Mouse (Mus musculus): ENCODE measurements around the gene Tapt1.

Gene Tapt1

DNA sequence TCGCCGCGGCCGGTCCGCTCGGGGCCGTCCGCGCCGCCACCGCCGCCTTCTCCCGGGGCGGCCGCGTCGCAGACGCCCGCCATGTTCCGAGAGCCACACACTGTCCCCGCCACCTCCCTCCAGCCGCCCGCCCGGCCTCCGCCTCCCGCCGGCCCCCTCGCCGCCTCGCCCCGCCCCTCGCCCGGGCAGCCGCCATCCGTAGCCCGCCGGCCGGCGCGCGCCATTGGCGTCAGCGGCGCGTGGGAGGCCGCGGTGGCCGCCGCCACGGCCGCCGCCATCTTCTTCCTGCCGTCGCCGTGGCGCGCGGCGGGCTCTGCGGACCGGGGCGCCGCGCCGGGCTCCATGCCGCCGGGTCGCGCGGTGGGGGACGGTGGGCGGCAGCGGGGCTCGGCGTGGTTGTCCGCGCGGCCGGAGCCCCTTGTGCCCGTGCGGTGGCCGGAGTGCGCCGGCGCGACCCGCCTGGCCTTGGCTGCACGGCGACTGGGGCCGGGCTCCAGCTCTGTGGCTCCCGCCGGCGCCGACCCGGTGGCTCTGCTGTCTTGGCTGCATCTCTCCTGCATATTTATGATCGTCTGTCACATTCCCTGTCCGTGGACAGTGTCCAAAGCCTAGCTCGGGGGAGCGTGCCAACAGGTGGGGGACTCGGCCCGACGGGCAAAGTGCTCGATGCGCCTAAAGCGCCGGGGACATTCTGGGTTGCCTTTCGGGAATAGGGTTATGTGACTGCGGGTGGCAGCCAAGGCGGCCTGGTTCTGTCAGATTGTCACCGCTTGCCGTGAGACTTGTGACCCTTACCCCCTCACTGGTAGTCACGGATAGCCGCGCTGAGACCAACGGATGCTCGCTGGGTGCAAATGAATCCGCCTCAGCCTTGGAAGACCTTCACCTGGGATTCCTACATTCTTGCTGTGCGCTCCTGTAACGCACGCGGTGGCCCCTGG is at the start of gene Tapt1:
Gene Tapt1, minus strand, starts transcription at position 106 of the 941 bp plus-strand sequence.
- in situ Hi-C loops (cut with MboI; ENCODE audit: unreplicated experiment in 2 of 2), result loop anchor here in 1 of 2 experiments (10.0 kb wide), 2 partner anchors 402 to 1458 kb away; partner anchors contain the start of gene Fbxl5

DNA sequence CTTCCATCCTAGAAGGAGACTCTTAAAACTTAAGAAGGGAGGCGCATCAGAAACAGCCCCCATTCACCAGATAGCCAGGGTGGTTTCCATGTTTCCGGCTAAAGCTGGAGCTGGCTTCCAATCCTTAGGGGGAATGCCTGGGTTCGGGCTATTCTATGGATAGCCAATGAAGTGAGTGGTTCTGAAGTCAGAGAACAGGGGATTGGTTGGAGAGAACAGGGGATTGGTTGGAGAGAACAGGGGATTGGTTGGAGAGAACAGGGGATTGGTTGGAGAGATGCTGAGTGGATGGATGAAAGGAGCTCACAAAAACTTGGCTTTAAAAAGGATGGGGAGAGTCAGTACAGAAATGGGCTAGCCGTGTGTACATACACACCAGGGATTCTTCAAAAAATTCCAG is 45.1 kb upstream of the Tapt1 start:
- in situ Hi-C loops (cut with MboI; ENCODE audit: unreplicated experiment in 2 of 2), result loop anchor here in 1 of 2 experiments (5.0 kb wide), 1 partner anchor 224 kb away; no protein-coding TSS in a partner anchor

DNA sequence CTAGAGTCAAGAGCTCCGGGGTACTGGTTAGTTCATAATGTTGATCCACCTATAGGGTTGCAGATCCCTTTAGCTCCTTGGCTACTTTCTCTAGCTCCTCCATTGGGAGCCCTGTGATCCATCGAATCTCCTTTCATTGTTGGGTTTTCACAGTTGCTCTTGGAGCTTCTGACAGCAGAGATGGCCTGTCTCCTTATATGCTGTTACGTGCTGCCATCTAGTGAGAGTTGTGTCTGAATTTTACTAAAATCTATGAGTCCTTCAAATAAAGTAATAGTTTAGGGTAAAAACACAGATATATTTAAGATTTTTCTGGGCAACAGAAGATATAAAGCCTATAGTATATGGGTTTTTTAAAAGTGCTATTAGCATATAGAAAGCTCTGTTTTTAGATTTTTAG is 42.1 kb upstream of the Tapt1 start:
- in situ Hi-C loops (cut with MboI; ENCODE audit: unreplicated experiment in 2 of 2), result loop anchor here in 1 of 2 experiments (5.0 to 10.0 kb wide), 2 partner anchors 216 to 344 kb away; no protein-coding TSS in a partner anchor

DNA sequence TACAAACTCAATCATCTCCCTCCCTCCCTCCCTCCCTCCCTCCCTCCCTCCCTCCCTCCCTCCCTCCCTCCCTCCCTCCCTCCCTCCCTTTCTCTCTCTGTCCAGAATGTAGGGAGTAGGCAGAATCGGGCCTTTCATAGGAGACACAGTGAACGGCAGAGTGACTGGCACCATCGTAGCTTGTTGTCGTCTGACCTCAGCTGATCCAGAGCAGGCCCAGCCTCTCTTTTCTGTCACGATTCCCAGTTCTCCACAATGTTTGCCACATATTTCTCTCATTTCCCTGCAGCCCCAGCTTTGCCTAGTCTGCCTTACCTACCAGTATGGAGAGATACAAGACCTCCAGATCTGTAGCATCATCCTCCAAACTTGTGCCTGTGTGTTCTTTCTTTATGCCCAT is 35.3 kb upstream of the Tapt1 start:
- in situ Hi-C loops (cut with MboI; ENCODE audit: unreplicated experiment in 2 of 2), result loop anchor here in 1 of 2 experiments (10.0 kb wide), 1 partner anchor 337 kb away; no protein-coding TSS in a partner anchor

DNA sequence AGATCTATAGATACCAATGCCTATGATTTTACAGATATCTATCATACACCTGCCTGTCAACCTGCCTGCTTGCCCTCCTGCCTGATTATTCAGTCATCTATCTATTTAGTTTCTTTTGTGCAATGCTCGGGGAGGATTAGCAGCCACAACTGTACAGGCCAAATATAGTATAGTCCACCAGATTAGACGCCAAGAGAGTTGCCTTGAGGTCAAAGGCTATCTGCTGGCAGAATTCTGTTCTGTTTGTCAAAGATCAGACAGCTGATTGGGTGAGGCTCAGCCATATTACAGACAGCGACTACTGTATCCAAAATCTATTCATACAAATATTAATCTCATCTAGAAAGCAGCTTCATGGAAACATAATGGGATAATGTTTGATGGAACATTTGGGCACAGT is 34.7 kb upstream of the Tapt1 start:
- in situ Hi-C loops (cut with MboI; ENCODE audit: unreplicated experiment in 2 of 2), result loop anchor here in 1 of 2 experiments (10.0 kb wide), 1 partner anchor 336 kb away; no protein-coding TSS in a partner anchor

DNA sequence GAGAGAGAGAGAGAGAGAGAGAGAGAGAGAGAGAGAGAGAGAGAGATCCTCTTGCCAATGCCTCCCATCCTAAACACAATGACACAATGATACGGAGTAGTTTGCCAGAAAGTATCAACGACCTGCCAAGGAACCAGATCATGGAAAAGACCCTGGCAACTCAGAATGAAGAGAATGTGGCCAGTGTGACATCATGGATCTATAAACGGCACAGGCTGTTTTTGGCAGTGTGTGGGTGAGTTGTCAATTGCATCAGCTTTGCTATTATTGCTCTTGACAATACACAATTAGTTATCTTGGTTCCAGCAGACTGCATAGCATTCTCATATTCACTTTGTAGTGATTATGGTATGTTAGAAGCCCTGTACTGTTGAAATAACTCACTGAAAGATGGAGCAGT is 33.3 kb upstream of the Tapt1 start:
- in situ Hi-C loops (cut with MboI; ENCODE audit: unreplicated experiment in 2 of 2), result loop anchor here (5.0 to 10.0 kb wide), 2 partner anchors 87 to 335 kb away; no protein-coding TSS in a partner anchor

DNA sequence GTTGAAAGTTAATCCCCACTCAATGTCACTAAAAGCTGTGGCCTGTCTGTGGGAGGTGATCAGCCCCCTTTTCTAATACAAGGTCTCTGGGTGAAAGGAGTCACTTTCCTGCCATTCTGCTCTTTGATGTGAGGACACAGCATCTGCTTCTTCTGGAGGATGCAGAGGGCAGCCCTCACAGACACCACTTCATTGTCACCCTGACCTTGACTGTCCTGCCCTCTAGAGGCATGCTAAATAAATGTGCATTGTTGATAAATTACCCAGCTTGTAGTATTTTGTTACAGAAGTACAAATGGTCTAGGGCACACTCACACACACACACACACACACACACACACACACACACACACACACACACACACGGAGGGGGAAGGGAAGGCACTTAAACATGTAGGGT is 31.7 kb upstream of the Tapt1 start:
- in situ Hi-C loops (cut with MboI; ENCODE audit: unreplicated experiment in 2 of 2), result loop anchor here (5.0 kb wide), 1 partner anchor 86 kb away; no protein-coding TSS in a partner anchor

DNA sequence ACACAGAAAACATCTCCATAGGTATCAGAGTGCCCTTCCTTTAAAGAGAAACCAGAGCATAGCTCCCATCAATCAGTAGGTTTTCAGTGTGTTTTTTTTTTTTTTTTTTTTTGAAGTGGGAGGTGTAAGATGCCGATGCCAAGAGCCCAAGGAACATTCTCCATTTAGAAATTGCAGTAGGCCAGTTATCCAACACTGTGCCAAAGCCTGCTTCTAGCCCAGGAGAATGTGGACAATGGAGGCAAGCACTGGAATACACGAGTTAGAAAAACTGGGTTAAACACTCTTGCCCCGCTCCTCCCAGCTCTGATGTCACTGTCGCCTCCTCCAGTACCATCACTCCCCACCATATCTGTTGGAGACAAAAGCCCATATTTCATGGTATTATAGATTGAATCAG is 31.0 kb upstream of the Tapt1 start:
- in situ Hi-C loops (cut with MboI; ENCODE audit: unreplicated experiment in 2 of 2), result loop anchor here (5.0 kb wide), 1 partner anchor 85 kb away; no protein-coding TSS in a partner anchor

DNA sequence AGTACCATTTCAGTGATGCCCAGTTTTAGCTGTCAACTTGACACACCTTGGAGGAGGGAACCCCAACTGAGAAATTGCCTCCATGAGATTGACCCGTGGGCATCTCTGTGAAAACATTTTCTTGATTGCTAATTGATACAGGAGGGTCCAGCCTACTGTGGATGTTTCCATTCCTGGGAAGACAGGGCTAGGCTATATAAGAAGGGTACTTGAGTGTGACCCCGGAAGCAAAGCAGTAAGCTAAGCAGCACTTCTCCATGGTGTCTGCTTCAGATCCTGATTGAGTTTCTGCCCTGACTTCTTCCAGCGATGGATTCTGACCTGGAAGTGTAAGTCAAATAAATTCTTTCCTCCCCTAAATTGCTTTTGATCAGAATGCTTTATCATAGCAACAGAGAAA is 30.1 kb upstream of the Tapt1 start:
- in situ Hi-C loops (cut with MboI; ENCODE audit: unreplicated experiment in 2 of 2), result loop anchor here (5.0 kb wide), 1 partner anchor 84 kb away; no protein-coding TSS in a partner anchor

DNA sequence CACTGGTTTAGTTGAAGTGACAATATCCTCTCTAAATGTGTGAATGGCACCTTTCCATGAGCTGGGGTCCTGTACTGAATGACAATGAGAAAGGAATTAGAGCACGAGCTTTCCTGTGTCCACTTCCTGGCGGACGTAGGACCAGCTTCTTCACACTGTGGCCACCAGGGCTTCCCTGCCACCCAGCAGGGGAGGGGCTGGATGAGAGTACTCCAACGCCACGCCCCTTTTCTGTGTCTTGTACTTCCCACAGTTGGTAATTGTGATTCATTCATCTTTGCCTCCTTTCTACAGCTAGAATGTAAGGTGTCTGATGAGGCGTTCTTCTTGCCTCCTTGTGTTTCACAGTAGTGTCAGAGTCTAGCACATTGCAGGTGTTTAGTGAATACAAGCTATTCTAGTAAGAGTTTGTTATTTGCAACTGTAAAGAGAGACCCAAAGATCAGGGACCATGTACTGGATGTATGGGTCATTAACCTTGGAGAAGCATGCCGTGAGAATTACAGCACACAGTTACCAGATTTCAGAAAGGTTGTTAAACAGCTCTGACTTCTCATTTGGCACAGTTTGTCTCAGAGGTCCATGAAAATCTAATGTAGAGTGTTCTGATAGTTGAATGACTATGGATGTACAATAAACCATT is 29.5 kb upstream of the Tapt1 start:
- in situ Hi-C loops (cut with MboI; ENCODE audit: unreplicated experiment in 2 of 2), result loop anchor here (5.0 kb wide), 1 partner anchor 84 kb away; no protein-coding TSS in a partner anchor

DNA sequence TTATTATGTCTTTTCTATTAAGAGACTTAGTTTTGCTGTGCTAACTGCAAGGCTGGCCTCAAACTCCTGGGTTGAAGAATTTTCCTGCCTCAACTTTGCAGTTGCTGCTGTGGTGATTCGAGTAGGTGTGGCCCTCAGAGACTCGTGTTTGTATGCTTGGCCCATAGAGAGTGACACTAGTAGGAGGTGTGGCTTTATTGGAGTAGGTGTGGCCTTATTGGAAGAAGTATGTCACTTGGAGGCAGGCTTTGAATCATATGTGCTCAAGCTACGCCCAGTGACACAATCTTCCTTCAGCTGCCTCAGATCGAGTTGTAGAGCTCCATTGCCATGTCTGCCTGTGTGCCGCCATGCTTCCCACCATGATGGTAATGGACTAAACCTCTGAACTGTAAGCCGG is 27.0 kb upstream of the Tapt1 start:
- in situ Hi-C loops (cut with MboI; ENCODE audit: unreplicated experiment in 2 of 2), result no loop called here

DNA sequence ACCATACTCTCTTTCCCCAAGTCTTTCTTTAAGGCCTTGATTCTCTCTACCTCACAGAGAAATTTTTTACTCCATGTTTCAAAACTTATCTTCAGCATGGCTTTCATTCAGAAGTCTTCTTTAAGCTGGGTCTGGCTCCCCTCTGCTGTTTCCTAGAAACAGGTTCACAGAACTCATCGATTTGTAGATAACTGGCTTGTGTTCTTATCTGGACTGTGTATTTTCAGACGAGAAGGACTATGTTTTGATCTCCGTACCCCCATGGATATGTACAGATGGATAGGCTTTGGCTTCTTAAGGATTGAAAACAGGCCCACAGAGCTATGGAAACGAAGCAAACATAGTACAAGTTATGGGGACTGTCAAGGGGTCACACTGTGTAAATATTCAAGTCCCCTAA is 26.0 kb upstream of the Tapt1 start:
- in situ Hi-C loops (cut with MboI; ENCODE audit: unreplicated experiment in 2 of 2), result no loop called here

DNA sequence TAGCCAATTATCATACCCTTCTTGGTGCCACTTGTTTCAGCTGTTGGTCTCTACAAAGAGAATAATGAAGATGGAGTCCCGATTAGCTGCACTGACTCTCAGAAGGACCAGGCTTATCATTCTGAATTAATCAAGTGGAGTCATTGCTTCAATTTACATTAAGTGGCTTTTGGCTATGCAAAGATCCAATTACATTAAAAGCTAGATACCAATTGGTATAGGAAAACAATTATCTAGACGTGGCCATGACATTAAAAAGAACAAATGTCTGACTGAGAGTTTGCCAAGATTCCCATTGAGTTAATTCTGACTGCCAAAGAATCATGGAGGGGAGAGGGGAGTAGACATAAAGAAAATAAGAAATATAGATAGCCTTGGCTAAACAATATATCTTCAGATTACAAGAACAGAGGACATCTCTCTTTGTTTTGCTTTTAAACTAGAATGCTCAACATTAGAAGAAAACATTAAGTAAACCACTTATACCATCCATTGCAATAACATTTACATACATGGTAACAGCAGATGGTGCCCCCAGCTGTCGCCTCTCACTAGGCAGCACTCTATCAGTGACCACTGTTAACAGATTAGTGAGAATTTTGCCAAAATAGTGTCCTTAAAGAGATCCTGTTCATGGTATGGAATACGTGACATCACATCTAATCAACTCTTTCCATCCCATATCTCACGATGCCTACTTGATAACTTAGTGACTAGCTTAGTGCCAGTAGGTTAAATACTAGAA is 24.0 kb upstream of the Tapt1 start:
- in situ Hi-C loops (cut with MboI; ENCODE audit: unreplicated experiment in 2 of 2), result no loop called here

DNA sequence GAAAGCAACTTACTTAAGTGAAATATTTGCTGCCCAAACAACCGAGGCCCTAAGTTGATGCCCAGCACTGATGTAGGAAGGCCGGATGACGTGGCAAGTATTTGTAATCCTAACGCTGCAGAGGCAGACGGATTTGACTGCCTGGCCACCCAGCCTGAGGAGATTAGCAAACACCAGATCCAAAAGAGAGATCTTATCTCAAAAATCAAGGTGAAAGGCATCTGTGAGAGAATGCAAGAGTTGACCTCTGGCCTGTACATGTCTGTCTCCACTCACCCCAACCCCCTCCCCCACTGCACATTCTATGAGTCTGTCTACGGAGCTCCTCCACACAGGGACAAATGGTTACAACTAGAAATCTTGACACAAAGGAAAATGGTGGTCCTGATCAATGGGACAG is 22.9 kb upstream of the Tapt1 start:
- in situ Hi-C loops (cut with MboI; ENCODE audit: unreplicated experiment in 2 of 2), result no loop called here

DNA sequence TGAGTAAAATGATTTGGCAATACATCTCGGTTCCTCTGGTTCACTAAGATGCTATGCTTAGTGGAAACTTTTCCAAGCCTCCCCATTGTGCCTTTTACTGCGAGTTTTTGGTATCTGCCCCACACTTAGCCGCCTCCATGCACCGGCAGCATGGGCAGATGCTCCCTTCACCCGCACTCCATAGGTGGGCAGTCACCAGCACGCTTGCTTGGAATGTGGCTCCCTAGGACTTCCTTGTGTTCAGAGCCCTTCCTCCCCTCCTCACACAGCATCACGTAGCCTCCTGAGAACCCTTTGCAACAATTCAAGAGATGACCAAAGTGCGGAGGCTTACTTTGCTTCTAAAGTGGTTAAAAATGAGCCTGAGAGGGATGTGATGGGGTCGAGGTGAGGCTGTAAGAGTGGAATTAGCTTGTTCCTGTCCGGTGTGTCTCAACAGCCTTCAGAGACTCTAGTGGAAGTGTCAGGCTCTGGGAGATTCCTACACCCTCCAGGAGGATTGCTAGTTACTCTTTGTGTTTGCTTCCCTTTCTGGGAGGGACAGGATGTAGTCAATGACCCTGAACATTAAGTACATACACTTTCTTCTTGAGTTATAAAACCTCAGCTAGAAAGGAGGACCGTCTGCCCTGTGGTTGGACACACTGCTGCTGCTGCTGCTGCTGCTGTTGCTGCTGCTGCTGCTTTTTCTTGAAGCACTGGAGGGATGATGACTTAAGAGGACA is 20.2 kb upstream of the Tapt1 start:
- in situ Hi-C loops (cut with MboI; ENCODE audit: unreplicated experiment in 2 of 2), result no loop called here

DNA sequence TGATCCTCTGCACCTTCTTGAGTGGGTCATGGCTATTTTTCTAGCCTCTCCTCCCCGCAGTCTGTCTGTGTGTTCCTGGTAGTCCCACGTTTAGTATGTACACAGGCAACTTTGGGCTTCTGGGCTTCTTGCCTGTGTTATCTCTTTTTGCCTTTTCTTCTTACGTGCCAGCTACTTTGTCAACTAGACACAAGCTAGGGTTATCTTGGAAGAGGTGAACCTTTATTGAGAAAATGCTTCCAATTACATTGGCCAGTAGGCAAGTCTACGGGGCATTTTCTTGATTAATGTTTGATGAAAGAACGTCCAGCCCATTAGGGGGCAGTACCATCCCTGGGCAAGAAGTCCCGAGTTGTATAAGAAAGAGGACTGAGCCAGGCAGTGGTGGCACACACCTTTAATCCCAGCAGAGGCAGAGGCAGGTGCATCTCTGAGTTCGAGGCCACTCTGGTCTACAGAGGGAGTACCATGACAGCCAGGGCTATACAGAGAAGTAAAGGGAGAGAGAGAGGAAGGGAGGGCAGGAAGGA is 18.5 kb upstream of the Tapt1 start:
- in situ Hi-C loops (cut with MboI; ENCODE audit: unreplicated experiment in 2 of 2), result no loop called here

DNA sequence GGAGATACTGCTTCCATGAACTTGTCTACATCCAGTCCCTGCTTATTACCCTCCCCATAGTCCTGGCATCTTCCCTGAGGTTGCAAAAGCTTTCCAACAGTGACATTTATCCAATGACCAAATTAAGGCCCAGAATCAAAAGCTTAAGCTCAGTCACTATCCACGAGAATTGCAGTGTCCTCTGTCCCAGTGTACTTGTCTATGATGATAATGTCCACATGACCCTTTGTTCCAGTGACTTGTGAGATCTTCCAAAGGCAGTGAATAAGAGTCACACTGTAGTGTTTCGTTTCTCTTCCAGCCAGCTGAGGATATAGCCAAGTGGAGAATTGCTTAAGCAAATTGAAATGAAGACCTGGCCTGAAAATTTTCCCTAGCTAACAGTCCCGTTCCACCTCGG is 16.4 kb upstream of the Tapt1 start:
- in situ Hi-C loops (cut with MboI; ENCODE audit: unreplicated experiment in 2 of 2), result no loop called here

DNA sequence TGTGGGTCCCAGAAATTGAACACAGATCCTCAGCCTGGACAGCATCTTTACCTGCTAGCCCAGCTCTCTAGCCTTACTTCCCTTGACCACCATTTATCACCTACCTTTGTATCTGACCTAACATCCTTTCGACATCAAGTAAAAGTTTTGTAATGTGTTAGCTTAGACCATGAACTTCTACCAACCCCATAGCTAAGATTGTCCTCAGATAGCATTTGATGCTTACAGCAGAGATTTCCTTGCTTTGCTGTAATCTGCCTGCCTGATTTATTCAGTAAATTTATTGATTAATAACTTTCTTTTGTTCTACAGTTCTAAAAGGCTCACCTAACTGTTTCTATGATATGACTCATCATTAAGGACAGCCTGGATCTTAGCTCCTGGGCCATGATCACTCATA is 15.3 kb upstream of the Tapt1 start:
- in situ Hi-C loops (cut with MboI; ENCODE audit: unreplicated experiment in 2 of 2), result no loop called here
